Mouse (Mus musculus): ENCODE data around the gene Ippk.

GRCm38 (mm10) chr13:49379301-49379700 lies 41.7 kb upstream of the Ippk start:
- TF ChIP-seq POLR2A (IDR thresholded peaks at IDR 0.05; ENCODE audit: low read depth, low read length) (no peak), CTCF (IDR thresholded peaks at IDR 0.05; ENCODE audit: borderline replicate concordance, insufficient read depth, low read length) (no peak)

Measured in embryonic fibroblast, embryonic 13.5 days (primary cell).